Mouse (Mus musculus): ENCODE results near the gene Mr1. TPM values are rescaled to one million over a fixed set of nuclear protein-coding genes. Genes with fewer than 3 reads are reported as not detected.

Mr1 gene
- polyA plus RNA-seq, 1 experiment, result 3.9 TPM

DNA sequence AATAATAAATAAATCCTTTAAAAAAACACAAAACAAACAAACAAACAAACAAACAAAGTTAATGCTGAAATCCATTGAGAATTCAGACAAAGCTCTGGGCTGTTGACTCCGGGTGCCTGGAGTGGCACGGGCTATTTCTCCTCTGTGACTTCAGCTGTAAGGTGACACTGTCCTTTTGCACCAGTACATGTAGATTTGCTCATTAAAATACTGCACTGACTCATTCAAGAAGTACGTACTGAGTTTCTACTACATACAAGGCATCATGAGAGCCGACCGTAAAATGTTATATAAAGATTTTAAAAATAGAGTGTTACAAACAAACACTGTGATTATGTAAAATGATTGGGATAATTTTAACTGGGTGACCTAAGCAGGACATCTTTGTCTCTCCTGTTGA, 22.2 kb downstream of the Mr1 start:
- H3ac ChIP-seq (ENCODE audit: control insufficient read depth, insufficient read length), result no peak overlapping the region
- H3K4me2 ChIP-seq (ENCODE audit: low read depth), result no peak overlapping the region
- no peak for TF ChIP-seq REST (IDR thresholded peaks at IDR 0.05; ENCODE audit: insufficient read depth, insufficient read length)
- TF ChIP-seq MYOD1 (IDR thresholded peaks at IDR 0.05; ENCODE audit: control insufficient read depth in 1 of 3, insufficient read length in 2 of 3, low read depth in 2 of 3), result no peak
- TF ChIP-seq CEBPB (IDR thresholded peaks at IDR 0.05; ENCODE audit: insufficient read depth, poor library complexity, severe bottlenecking), result no peak
- no peak for TF ChIP-seq E2F4 (IDR thresholded peaks at IDR 0.05; ENCODE audit: insufficient read depth)
- TF ChIP-seq USF1 (IDR thresholded peaks at IDR 0.05; ENCODE audit: low read depth), result no peak
- TF ChIP-seq POLR2AphosphoS2 (IDR thresholded peaks at IDR 0.05; ENCODE audit: insufficient read length, low read depth), result no peak
- no peak for TF ChIP-seq TCF12 (IDR thresholded peaks at IDR 0.05; ENCODE audit: insufficient read depth, poor library complexity, severe bottlenecking)
- no peak for TF ChIP-seq SRF (IDR thresholded peaks at IDR 0.05; ENCODE audit: control insufficient read depth, insufficient read length, low read depth)
- TF ChIP-seq MAX (IDR thresholded peaks at IDR 0.05; ENCODE audit: low read depth), result no peak
- TF ChIP-seq POLR2A (IDR thresholded peaks at IDR 0.05; ENCODE audit: insufficient read length, low read depth), result no peak
- TF ChIP-seq TCF3 (IDR thresholded peaks at IDR 0.05; ENCODE audit: insufficient read length, low read depth), result no peak
- no peak for TF ChIP-seq MYOG (IDR thresholded peaks at IDR 0.05; ENCODE audit: control insufficient read depth in 1 of 3, insufficient read depth in 1 of 3, insufficient read length in 2 of 3, low read depth in 2 of 3)
- H3K79me2 ChIP-seq (ENCODE audit: control insufficient read depth, insufficient read depth), result no peaks in the 10 kb centered on the region
- no peak overlapping the region for H3K4me3 ChIP-seq
- H3K36me3 ChIP-seq (ENCODE audit: control insufficient read depth, insufficient read depth), result no peaks in the 10 kb centered on the region
- H3K27me3 ChIP-seq (ENCODE audit: control insufficient read depth, insufficient read depth, insufficient read length), result no peaks in the 10 kb centered on the region

DNA sequence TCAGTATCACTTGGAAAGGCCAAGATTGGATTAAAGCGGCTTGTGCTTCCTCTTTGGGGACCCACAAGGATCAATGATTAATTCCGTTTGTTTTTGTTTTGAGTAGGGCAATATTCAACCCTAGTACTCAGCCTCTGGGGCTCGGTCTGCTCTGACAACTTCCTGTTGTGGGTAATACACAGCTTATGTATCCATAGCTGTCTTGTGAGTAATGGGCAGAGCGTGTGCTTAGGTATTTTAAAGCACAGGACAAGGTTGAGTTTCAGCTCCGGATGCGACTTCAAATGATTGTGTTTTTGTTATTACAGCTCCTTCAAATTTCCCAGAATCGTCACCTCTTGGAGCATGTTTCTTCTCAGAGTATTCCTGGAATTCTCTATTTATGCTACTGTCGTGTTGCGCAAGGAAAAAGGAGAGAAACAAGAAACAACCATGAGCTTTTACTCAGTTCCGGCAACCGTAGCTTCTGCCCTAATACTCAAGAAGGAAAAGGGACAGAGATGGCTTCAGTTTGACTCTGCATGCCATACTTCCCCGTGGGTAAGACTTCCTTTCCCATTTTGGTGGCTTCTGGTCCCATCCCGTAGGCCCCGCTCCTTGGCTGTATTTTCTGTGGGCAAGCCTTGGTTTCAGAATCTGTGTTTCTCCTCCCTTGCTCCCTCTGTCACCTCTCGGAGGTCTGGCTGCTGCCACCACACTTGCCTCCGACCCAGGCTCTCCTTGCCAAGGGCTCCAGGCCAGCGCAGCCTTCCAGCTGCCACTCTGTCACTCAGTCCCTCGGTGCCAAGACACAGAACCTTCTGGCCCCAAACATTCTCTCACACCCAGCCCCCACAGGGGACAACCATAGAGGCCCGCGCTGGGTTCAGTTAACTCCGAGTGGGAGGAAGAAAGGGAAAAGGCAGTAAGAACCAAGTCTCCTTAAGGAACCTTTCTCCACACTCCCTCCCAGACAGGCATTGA, 24.4 kb downstream of the Mr1 start:
- Histone ChIP-seq H3K4me2 (ENCODE audit: low read depth) (peak overlapping the region; percentile 38), H3K79me2 (ENCODE audit: control insufficient read depth, insufficient read depth) (no peaks in the 10 kb centered on the region), H3ac (ENCODE audit: control insufficient read depth, insufficient read length) (no peak overlapping the region), H3K36me3 (ENCODE audit: control insufficient read depth, insufficient read depth) (no peaks in the 10 kb centered on the region), H3K4me3 (no peak overlapping the region), H3K27me3 (ENCODE audit: control insufficient read depth, insufficient read depth, insufficient read length) (no peaks in the 10 kb centered on the region)
- TF ChIP-seq MYOG (IDR thresholded peaks at IDR 0.05; ENCODE audit: control insufficient read depth in 1 of 3, insufficient read depth in 1 of 3, insufficient read length in 2 of 3, low read depth in 2 of 3) (peak in 1 of 3 experiments; percentile 46), POLR2A (IDR thresholded peaks at IDR 0.05; ENCODE audit: insufficient read length, low read depth) (no peak), MYOD1 (IDR thresholded peaks at IDR 0.05; ENCODE audit: control insufficient read depth in 1 of 3, insufficient read length in 2 of 3, low read depth in 2 of 3) (peak in 1 of 3 experiments; percentile 73), CEBPB (IDR thresholded peaks at IDR 0.05; ENCODE audit: insufficient read depth, poor library complexity, severe bottlenecking) (0 out of 2 replicates have a peak, but pooled peaks have one; percentile 35)

DNA sequence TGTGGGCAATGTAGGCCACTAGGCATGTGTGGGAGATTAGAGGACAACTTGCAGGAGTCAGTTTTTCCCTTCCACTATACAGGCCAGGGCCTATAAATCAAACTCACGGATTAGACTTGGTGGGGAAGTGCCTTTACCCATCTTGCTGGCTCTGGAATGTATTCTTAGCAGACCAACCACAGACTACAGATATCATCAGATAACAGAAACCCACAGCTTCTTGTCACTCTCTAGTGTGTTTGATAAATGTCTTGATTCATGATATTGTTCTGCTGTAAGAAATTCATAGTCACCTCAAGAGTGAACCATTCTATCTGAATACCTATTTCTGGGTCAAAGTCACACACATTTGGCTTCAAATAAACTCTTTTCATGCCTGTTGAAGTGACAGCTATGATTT, 26.9 kb downstream of the Mr1 start:
- H3K27me3 ChIP-seq (ENCODE audit: control insufficient read depth, insufficient read depth, insufficient read length), result no peaks in the 10 kb centered on the region
- H3K4me3 ChIP-seq, result no peak overlapping the region

DNA sequence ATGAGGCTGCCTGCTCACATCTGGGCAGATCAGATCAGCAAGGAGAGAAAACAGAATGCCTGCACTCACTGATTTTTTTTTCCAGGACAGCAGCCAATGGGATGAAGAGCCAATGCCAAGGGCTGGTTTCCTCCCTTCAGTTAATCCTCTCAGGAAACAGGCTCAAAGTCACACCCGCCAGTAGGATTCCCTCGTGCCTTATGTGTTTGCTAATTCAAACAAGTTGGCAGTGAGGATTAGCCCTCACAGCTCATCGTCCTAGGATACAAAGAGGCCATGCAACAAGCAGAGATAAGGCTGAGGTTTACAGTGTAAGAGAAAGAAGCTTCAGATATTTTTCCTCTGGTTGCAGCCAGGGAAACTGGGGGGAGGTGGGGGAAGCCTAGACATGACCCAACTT, 32.7 kb downstream of the Mr1 start:
- no peak for TF ChIP-seq CEBPB (IDR thresholded peaks at IDR 0.05; ENCODE audit: insufficient read depth, poor library complexity, severe bottlenecking)
- TF ChIP-seq POLR2AphosphoS2 (IDR thresholded peaks at IDR 0.05; ENCODE audit: insufficient read length, low read depth), result no peak
- TF ChIP-seq MYOG (IDR thresholded peaks at IDR 0.05; ENCODE audit: control insufficient read depth in 1 of 3, insufficient read depth in 1 of 3, insufficient read length in 2 of 3, low read depth in 2 of 3), result no peak
- no peak for TF ChIP-seq REST (IDR thresholded peaks at IDR 0.05; ENCODE audit: insufficient read depth, insufficient read length)
- no peak for TF ChIP-seq SRF (IDR thresholded peaks at IDR 0.05; ENCODE audit: control insufficient read depth, insufficient read length, low read depth)
- no peak for TF ChIP-seq MAX (IDR thresholded peaks at IDR 0.05; ENCODE audit: low read depth)
- no peak overlapping the region for H3K4me3 ChIP-seq

More for the DNA sequence above, 26.9 kb downstream of the Mr1 start:
- Histone ChIP-seq H3K4me2 (ENCODE audit: low read depth) (no peak overlapping the region), H3K36me3 (ENCODE audit: control insufficient read depth, insufficient read depth) (no peaks in the 10 kb centered on the region), H3K79me2 (ENCODE audit: control insufficient read depth, insufficient read depth) (no peaks in the 10 kb centered on the region), H3ac (ENCODE audit: control insufficient read depth, insufficient read length) (no peak overlapping the region)
- TF ChIP-seq POLR2AphosphoS2 (IDR thresholded peaks at IDR 0.05; ENCODE audit: insufficient read length, low read depth), result no peak

DNA sequence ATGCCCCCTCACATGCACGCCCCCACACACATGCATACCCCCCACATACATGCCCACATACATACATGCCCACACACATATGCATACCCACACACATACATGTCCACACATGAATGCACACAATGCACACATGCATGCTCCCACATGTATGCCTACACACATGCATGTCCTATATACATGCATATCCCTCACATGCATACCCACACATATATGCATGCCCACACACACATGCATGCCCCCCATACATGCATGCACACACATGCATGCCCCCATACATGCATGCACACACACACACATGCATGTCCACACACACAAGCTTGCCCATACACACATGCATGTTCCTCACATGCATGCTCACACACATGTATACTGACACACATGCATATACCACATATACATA, 33.7 kb downstream of the Mr1 start:
- no peak overlapping the region for H3K4me3 ChIP-seq
- no peak overlapping the region for H3K4me2 ChIP-seq (ENCODE audit: low read depth)
- H3K36me3 ChIP-seq (ENCODE audit: control insufficient read depth, insufficient read depth), result no peaks in the 10 kb centered on the region
- H3K79me2 ChIP-seq (ENCODE audit: control insufficient read depth, insufficient read depth), result no peaks in the 10 kb centered on the region
- no peaks in the 10 kb centered on the region for H3K27me3 ChIP-seq (ENCODE audit: control insufficient read depth, insufficient read depth, insufficient read length)
- H3ac ChIP-seq (ENCODE audit: control insufficient read depth, insufficient read length), result no peak overlapping the region
- TF ChIP-seq MAX (IDR thresholded peaks at IDR 0.05; ENCODE audit: low read depth), result no peak
- no peak for TF ChIP-seq USF1 (IDR thresholded peaks at IDR 0.05; ENCODE audit: low read depth)
- TF ChIP-seq POLR2AphosphoS2 (IDR thresholded peaks at IDR 0.05; ENCODE audit: insufficient read length, low read depth), result no peak
- no peak for TF ChIP-seq CEBPB (IDR thresholded peaks at IDR 0.05; ENCODE audit: insufficient read depth, poor library complexity, severe bottlenecking)
- no peak for TF ChIP-seq REST (IDR thresholded peaks at IDR 0.05; ENCODE audit: insufficient read depth, insufficient read length)
- TF ChIP-seq SRF (IDR thresholded peaks at IDR 0.05; ENCODE audit: control insufficient read depth, insufficient read length, low read depth), result no peak
- TF ChIP-seq MYOG (IDR thresholded peaks at IDR 0.05; ENCODE audit: control insufficient read depth in 1 of 3, insufficient read depth in 1 of 3, insufficient read length in 2 of 3, low read depth in 2 of 3), result no peak
- no peak for TF ChIP-seq E2F4 (IDR thresholded peaks at IDR 0.05; ENCODE audit: insufficient read depth)

More for the DNA sequence above, 32.7 kb downstream of the Mr1 start:
- no peak overlapping the region for H3K4me2 ChIP-seq (ENCODE audit: low read depth)
- no peaks in the 10 kb centered on the region for H3K79me2 ChIP-seq (ENCODE audit: control insufficient read depth, insufficient read depth)
- no peaks in the 10 kb centered on the region for H3K36me3 ChIP-seq (ENCODE audit: control insufficient read depth, insufficient read depth)
- no peak overlapping the region for H3ac ChIP-seq (ENCODE audit: control insufficient read depth, insufficient read length)
- no peaks in the 10 kb centered on the region for H3K27me3 ChIP-seq (ENCODE audit: control insufficient read depth, insufficient read depth, insufficient read length)
